Mouse (Mus musculus): ENCODE data around the gene Gm14151.
"Not testable (repeated sequence)": the region's sequence is repeated elsewhere in the genome, so short reads cannot be mapped to it uniquely, and the experiment has no call there.

The Gm14151 gene

GRCm38 (mm10) chr2:151092250-151092649, at the start of gene Gm14151:
Gene Gm14151, minus strand, starts transcription at chr2:151092350.
- DNase-seq (ENCODE audit: extremely low spot score, low read depth, low spot score) = not testable (repeated sequence)

GRCm38 (mm10) chr2:151097945-151098344, 5.8 kb upstream of the Gm14151 start, which contains the start of gene Gm14147:
Gene Gm14147, plus strand, starts transcription at chr2:151098245.
- DNase-seq (ENCODE audit: extremely low spot score, low read depth, low spot score) = not testable (repeated sequence)

- no peak for DNase-seq (ENCODE audit: extremely low spot score, low read depth, low spot score)
Measured at GRCm38 (mm10) chr2:151056637-151057036, 35.5 kb downstream of the Gm14151 start.

DNA sequence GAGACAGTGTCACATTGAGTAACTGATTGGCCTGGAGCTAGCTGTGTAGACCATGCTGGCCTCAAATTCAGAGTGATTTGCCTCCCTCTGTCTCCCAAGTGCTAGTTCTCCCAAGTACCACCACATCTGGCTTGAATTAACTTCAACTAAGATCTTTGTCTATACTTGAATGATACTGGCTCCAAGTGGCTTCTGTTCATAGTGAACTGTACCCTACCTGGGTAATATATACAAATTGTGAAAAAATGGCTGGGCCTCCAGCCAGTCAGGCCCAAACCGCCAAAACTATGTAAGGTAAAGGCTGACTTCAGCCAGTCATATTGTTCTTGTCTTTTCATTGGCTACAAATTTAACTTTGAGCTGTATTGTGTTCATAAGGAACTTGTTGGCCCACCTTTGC, 51.7 kb downstream of the Gm14151 start:
- DNase-seq (ENCODE audit: extremely low spot score, low read depth, low spot score) = no peak

DNA sequence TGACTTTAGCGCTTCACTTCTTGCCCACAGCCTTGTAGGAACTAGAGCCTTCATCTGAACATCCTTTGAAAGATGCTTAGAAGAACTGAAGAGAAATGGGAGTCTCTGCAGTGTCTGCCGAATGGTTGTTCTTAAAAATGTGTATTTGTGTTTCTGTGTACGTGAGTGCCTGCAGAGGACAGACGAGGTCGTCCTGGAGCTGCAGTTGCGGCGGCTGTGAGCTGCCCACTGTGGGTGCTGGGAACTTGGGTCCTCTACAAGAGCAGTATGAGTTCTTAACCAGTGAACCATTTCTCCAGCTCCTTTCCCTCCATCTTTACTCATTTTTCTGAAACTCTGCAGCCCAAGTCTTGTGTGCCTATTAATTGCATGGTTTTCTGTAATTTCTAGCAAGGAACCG, 52.4 kb downstream of the Gm14151 start:
- no peak for DNase-seq (ENCODE audit: extremely low spot score, low read depth, low spot score)

DNA sequence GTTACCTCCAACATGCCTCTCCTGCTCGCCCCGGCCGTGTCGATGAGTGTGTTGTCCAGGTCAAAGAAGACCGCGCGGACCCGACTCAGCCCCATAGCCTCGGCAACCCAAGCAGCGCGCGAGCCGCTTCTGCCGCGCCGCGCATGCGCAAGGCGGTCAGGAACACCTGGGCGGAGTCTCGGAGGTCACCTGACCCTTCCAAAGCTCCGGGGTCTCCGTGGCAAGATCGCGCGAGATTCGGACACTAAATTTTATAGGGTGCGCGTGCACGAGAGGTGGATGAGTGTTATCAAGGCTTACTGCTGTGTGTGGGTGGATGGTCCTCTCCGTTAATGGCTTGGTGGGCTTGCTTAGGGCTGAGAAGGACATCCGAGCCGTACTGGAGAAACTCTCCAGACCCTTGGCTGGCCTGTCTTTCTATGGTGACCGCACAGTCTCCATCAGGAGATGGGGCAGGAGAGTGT, 52.9 kb downstream of the Gm14151 start, which contains the start of the genes Ninl and Nanp:
TSS of gene Ninl (minus strand) at position 151 of the 464 bp plus-strand sequence.
TSS of gene Nanp (minus strand) at position 167 of the 464 bp plus-strand sequence.
- DNase-seq (ENCODE audit: extremely low spot score, low read depth, low spot score) = peak; percentile 92

- DNase-seq (ENCODE audit: extremely low spot score, low read depth, low spot score) = no peak
Measured at GRCm38 (mm10) chr2:151038811-151039222, 53.3 kb downstream of the Gm14151 start.

GRCm38 (mm10) chr2:151037876-151038552, 54.1 kb downstream of the Gm14151 start:
- DNase-seq (ENCODE audit: extremely low spot score, low read depth, low spot score) = no peak

DNA sequence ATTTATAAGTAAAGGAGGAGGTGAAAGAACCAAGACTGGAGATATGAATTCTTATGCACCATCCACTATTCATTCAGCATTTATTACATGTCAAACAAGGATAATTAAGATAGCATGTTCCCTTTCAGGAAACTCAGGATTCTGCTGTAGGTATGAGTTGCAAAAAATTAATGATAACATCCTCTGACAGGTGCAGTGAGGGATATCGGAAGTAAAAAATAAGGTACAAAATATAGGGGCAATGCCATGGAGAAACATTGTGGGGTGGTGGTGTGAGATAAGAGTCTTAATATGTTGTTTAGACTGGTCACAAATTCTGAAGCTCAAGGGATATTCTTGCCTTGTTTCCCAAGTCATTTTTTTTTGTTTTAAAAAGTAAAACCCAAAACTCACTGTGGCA, 54.9 kb downstream of the Gm14151 start:
- DNase-seq (ENCODE audit: extremely low spot score, low read depth, low spot score) = no peak
